In the genomic region with DNA sequence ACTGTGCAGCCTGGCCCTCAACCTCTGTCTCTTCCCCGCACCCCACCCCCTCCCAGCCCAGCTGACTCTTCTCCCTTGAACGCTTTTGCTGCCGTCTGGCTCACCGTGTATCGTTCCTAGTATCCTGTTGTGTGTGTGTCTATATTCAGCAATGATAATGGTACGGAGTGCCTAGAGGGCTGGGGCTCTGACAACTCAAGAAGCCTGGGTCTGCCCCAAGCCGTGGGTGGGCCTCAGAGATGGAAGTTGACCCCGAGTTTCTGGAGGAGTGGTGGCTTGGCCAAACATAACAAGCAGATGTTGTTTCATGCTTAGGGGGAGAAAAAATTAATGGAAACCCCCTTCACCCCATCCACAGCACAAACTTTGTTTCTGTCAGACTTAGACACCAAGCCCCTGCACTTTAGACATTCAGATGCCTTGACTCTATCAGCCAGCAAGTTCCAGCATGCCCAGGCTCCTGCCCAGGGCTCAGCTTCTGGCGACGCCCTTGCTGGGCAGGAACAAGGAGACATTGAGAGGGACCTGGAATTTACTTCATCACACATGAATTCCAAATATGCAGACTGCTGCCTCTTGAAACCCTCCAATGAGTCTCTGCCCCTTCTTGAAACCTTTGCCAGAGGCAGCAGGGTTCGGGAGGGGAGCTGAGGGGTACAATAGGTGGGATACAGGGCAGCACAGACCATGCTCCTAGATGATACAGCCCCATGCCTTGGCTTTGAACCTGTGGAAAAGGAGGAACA, we compare ENCODE assay signal across 11 mouse cellular contexts.
DNase-seq lines count a peak whose midpoint lies in the region; ATAC-seq lines count a peak whose summit lies in the region.
"Had no signal": no experiment of that assay in that cellular context is flagged by ENCODE, and none has a peak within 500 bp of the region (broad histone marks: within the 10 kb centered on the region; RNA-seq: fewer than 3 reads in every experiment).

No protein-coding gene starts in this region.

- H3K9ac ChIP-seq in kidney, embryonic 16.5 days (replicated peaks; ENCODE audit: low read length) = no peak overlapping the region
- no peak overlapping the region for H3K9ac ChIP-seq in embryonic facial prominence, embryonic 15.5 days
- H3K9ac ChIP-seq: midbrain, embryonic 12.5 days had no signal

- peak overlapping the region; percentile 31 for H3K27ac ChIP-seq in kidney, embryonic 16.5 days (ENCODE audit: low read length)
- H3K27ac ChIP-seq in embryonic facial prominence, embryonic 15.5 days (replicated peaks) = peak overlapping the region; percentile 69
- H3K27ac ChIP-seq: midbrain, embryonic 12.5 days had no signal

- no peak overlapping the region for H3K4me2 ChIP-seq in kidney, embryonic 16.5 days (replicated peaks; ENCODE audit: low read depth, low read length)
- H3K4me2 ChIP-seq in embryonic facial prominence, embryonic 15.5 days (replicated peaks) = no peak overlapping the region
- H3K4me2 ChIP-seq: midbrain, embryonic 12.5 days had no signal

- DNase-seq in embryo, embryonic 10 days (ENCODE audit: low spot score) = peak; percentile 23
- no peak for DNase-seq in embryo, embryonic 10.5 days (ENCODE audit: low spot score)
- DNase-seq in kidney, postnatal 14 days = no peak
- DNase-seq in lung, postnatal 14 days = peak; percentile 51
- no peak for DNase-seq in T-cell, adult 2 months (ENCODE audit: low spot score)
- no peak for DNase-seq in layer of hippocampus, adult 9-11 months
- DNase-seq: adrenal gland, postnatal 25 days; cerebellum, postnatal 25 days had no signal

- no peaks in the 10 kb centered on the region for H3K9me3 ChIP-seq in kidney, embryonic 16.5 days (ENCODE audit: low read length)
- H3K9me3 ChIP-seq in embryonic facial prominence, embryonic 15.5 days (replicated peaks) = no peaks in the 10 kb centered on the region
- H3K9me3 ChIP-seq: midbrain, embryonic 12.5 days had no signal

- WGBS in kidney, embryonic 16.5 days = 27% methylated on average over 11 of the region's 11 CpGs
- WGBS in embryonic facial prominence, embryonic 15.5 days = 30% methylated on average over 11 of the region's 11 CpGs

- H3K27me3 ChIP-seq in kidney, embryonic 16.5 days (ENCODE audit: insufficient read depth, low read length) = no peaks in the 10 kb centered on the region
- H3K27me3 ChIP-seq in embryonic facial prominence, embryonic 15.5 days = no peaks in the 10 kb centered on the region
- H3K27me3 ChIP-seq: midbrain, embryonic 12.5 days had no signal

- H3K4me1 ChIP-seq in kidney, embryonic 16.5 days (ENCODE audit: insufficient read depth, low read length) = peaks cover 32% of the 10 kb centered on the region
- peaks cover 48% of the 10 kb centered on the region for H3K4me1 ChIP-seq in embryonic facial prominence, embryonic 15.5 days
- H3K4me1 ChIP-seq: midbrain, embryonic 12.5 days had no signal

- H3K4me3 ChIP-seq in kidney, embryonic 16.5 days (ENCODE audit: low read length) = no peak overlapping the region
- no peak overlapping the region for H3K4me3 ChIP-seq in embryonic facial prominence, embryonic 15.5 days (replicated peaks)
- H3K4me3 ChIP-seq: midbrain, embryonic 12.5 days had no signal

- peak; percentile 81 for ATAC-seq in kidney, embryonic 16.5 days (ENCODE audit: low FRiP score, low TSS enrichment)
- ATAC-seq in embryonic facial prominence, embryonic 15.5 days (ENCODE audit: insufficient number of reproducible peaks, low FRiP score, low TSS enrichment, low read depth) = no peak

- H3K36me3 ChIP-seq in kidney, embryonic 16.5 days (ENCODE audit: insufficient read depth, low read length) = peaks cover 46% of the 10 kb centered on the region
- peaks cover 12% of the 10 kb centered on the region; the same call in 1 of the 2 replicates for H3K36me3 ChIP-seq in embryonic facial prominence, embryonic 15.5 days

Comparison
In these comparisons a context has a peak if more than half of its experiments do, and no peak if none do; other contexts are left out.
1. DNase-seq: peak in embryo, embryonic 10 days (single experiment) and lung, postnatal 14 days (single experiment); none in embryo, embryonic 10.5 days (single experiment), kidney, postnatal 14 days (single experiment), T-cell, adult 2 months (single experiment) and layer of hippocampus, adult 9-11 months (single experiment).